Mouse (Mus musculus): ENCODE results near the gene Glmp. TPM values are rescaled to one million over a fixed set of nuclear protein-coding genes. Genes with fewer than 3 reads are reported as not detected.

Gene Glmp
- 96.6 TPM for total RNA-seq (2023)

GRCm38 (mm10) chr3:88324951-88325405, at the start of gene Glmp:
TSS of gene Glmp (plus strand) at chr3:88325023.

GRCm38 (mm10) chr3:88287110-88287509, 37.7 kb upstream of the Glmp start, which contains the start of gene Gm38392:
TSS of gene Gm38392 (minus strand) at chr3:88287210.

DNA sequence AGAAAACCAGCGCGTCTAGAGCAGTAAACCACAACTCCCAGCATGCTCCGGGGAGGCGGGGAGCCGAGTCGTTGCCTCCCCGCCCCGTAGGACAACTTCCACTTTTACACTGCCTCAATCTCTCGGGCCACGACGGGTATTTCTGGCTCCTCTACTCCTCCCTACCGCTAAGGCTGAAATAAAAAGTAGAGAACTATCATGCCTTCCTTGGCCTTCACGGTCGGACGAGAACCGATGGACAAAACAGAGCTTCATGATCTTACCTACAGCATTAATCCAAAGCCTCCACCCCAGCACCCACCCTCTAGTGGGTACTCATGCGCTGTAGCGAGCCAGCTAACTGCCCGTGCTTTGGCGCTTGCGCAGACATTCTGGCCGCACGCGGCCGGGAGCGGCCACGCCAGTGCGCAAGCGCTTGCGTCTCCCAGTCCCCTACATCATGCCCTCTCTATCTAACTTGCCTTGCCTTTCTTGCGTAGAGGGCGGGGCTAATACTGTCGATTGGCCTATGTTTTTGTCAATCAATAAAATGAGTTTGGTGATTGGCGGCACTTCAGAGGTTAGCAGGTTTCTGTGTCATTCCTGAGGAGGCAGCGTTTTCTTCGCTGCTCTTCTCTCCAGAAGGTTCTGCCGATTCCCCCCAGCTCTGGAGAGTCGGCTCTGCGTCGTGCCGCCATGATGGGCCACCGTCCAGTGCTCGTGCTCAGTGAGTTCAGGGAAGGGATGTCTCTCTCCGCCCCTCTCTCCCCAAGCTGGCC, 28.1 kb upstream of the Glmp start, which contains the start of the genes Tsacc and Cct3:
Gene Tsacc (minus strand): TSS at position 439 of the 758 bp plus-strand sequence.
Gene Cct3 (plus strand): TSS at position 556 of the 758 bp plus-strand sequence.

GRCm38 (mm10) chr3:88336058-88337013, 11.5 kb downstream of the Glmp start, which contains the start of the genes Tmem79 and Smg5:
TSS of gene Tmem79 (minus strand) at chr3:88336148.
TSS of gene Smg5 (plus strand) at chr3:88336260.

GRCm38 (mm10) chr3:88364337-88364736, 39.5 kb downstream of the Glmp start, which contains the start of gene Paqr6:
TSS of gene Paqr6 (plus strand) at chr3:88364584.

GRCm38 (mm10) chr3:88372643-88373042, 47.8 kb downstream of the Glmp start, which contains the start of gene Bglap3:
TSS of gene Bglap3 (minus strand) at chr3:88372743.

GRCm38 (mm10) chr3:88378599-88378998, 53.8 kb downstream of the Glmp start, which contains the start of gene Bglap2:
TSS of gene Bglap2 (minus strand) at chr3:88378699.

Other genes starting within 250 kb of the Glmp start
- not detected for gene Ttc24, start 246.7 kb upstream of the Glmp start, total RNA-seq (2023)
- 0.44 TPM for gene Iqgap3, start 243.1 kb upstream of the Glmp start, total RNA-seq (2023)
- 452 TPM for gene Mef2d, start 182.7 kb upstream of the Glmp start, total RNA-seq (2023)
- not detected for gene Rhbg, start 70.3 kb upstream of the Glmp start, total RNA-seq (2023)
- not detected for gene Gm38392, start 37.8 kb upstream of the Glmp start, total RNA-seq (2023)
- 5.1 TPM for gene Tsacc, start 28.0 kb upstream of the Glmp start, total RNA-seq (2023)
- 177 TPM for gene Cct3, start 27.9 kb upstream of the Glmp start, total RNA-seq (2023)
- 0.62 TPM for gene Tmem79, start 11.1 kb downstream of the Glmp start, total RNA-seq (2023)
- 131 TPM for gene Smg5, start 11.2 kb downstream of the Glmp start, total RNA-seq (2023)
- gene Paqr6, start 39.6 kb downstream of the Glmp start, total RNA-seq (2023) = not detected
- gene Bglap3, start 47.7 kb downstream of the Glmp start, total RNA-seq (2023) = not detected
- not detected for gene Bglap2, start 53.7 kb downstream of the Glmp start, total RNA-seq (2023)
- gene Bglap, start 59.4 kb downstream of the Glmp start, total RNA-seq (2023) = not detected
- gene Pmf1, start 85.3 kb downstream of the Glmp start, total RNA-seq (2023) = 49.6 TPM
- gene Slc25a44, start 100.1 kb downstream of the Glmp start, total RNA-seq (2023) = 17.2 TPM
- 87.3 TPM for gene Sema4a, start 136.2 kb downstream of the Glmp start, total RNA-seq (2023)
- gene Lmna, start 184.9 kb downstream of the Glmp start, total RNA-seq (2023) = 33.3 TPM
- gene Mex3a, start 207.4 kb downstream of the Glmp start, total RNA-seq (2023) = 2.3 TPM
- gene Rab25, start 223.3 kb downstream of the Glmp start, total RNA-seq (2023) = not detected
- gene Lamtor2, start 228.1 kb downstream of the Glmp start, total RNA-seq (2023) = 60.5 TPM
- 48.9 TPM for gene Ubqln4, start 228.7 kb downstream of the Glmp start, total RNA-seq (2023)

Measured in CD4-positive naive resting alpha-beta T cell, adult 76 days (primary cell).